Mouse (Mus musculus) midbrain, postnatal 0 days (tissue): ENCODE results near the gene Rsl24d1. TPM values are rescaled to one million over a fixed set of nuclear protein-coding genes. Genes with fewer than 3 reads are reported as not detected.
"Not testable (repeated sequence)": the region's sequence is repeated elsewhere in the genome, so short reads cannot be mapped to it uniquely, and the experiment has no call there.

Experiments used
- ATAC-seq: fragments of 200-750 bp; cut with Nextera tagmentation; 2 replicates; pipeline ENCODE4 v1.8.0; 2017; ENCODE audit warnings: moderate number of reproducible peaks, mild to moderate bottlenecking, moderate TSS enrichment, moderate library complexity; ENCODE audit not compliant: low FRiP score
- DNase-seq: peaks from one replicate; pipeline ENCODE4 v3.0.0-alpha.2; 2015; ENCODE audit warnings: low spot score
- H3K27ac ChIP-seq: fragments of 300-500 bp; sonication (generic); 2 replicates; pipeline ENCODE4 v1.5.1; 2014; ENCODE audit warnings: low read depth, mild to moderate bottlenecking, low read length, mixed read lengths
- H3K27me3 ChIP-seq: fragments of 300-500 bp; sonication (generic); 2 replicates; pipeline ENCODE4 v1.6.1; 2014; ENCODE audit warnings: low read length, control low read depth, mixed read lengths; ENCODE audit not compliant: insufficient read depth
- H3K36me3 ChIP-seq: fragments of 300-500 bp; sonication (generic); 2 replicates; pipeline ENCODE4 v1.6.1; 2014; ENCODE audit warnings: low read length, control low read depth, mixed read lengths; ENCODE audit not compliant: insufficient read depth
- H3K4me1 ChIP-seq: fragments of 300-500 bp; sonication (generic); 2 replicates; pipeline ENCODE4 v1.6.1; 2014; ENCODE audit warnings: mild to moderate bottlenecking, control low read depth, antibody characterized with exemption, low read length, mixed read lengths; ENCODE audit not compliant: insufficient read depth
- H3K4me2 ChIP-seq: fragments of 300-500 bp; sonication (generic); 2 replicates; pipeline ENCODE4 v1.6.1; 2014; ENCODE audit warnings: low read depth, mild to moderate bottlenecking, low read length, mixed read lengths; ENCODE audit not compliant: poor library complexity, severe bottlenecking
- H3K4me3 ChIP-seq: fragments of 300-500 bp; sonication (generic); 2 replicates; pipeline ENCODE4 v1.5.1; 2014; ENCODE audit warnings: low read depth, mild to moderate bottlenecking, low read length, moderate library complexity
- H3K9ac ChIP-seq: fragments of 300-500 bp; sonication (generic); replicated peaks from 2 replicates; pipeline ENCODE4 v1.6.1; 2014; ENCODE audit warnings: mild to moderate bottlenecking, low read length, moderate library complexity, mixed read lengths; ENCODE audit not compliant: poor library complexity, severe bottlenecking
- H3K9me3 ChIP-seq: fragments of 300-500 bp; sonication (generic); 2 replicates; pipeline ENCODE4 v1.6.1; 2016; ENCODE audit warnings: low read length, control low read depth
- CTCF ChIP-seq: IDR thresholded peaks from 2 replicates; pipeline ENCODE4 v1.5.1; 2016; ENCODE audit warnings: antibody characterized with exemption, mild to moderate bottlenecking
- WGBS: fragments of 180-500 bp; shearing (Covaris S2); extraction: QIAGEN DNeasy Blood & Tissue Kit; methylation state at CpG from one replicate; pipeline ENCODE4 v1.1.7; 2014; 5-methylcytosine and 5-hydroxymethylcytosine counted together
- polyA plus RNA-seq: library from polyadenylated mRNA; unstranded; fragments of >200 nt; fragmentation: Nextera tagmentation; extraction: Ambion mirVana; gene quantifications from 2 replicates; pipeline ENCODE4 v1.2.1, GENCODE M21; 2015
- total RNA-seq: library from RNA; depleted of rRNA; stranded (reverse); fragments of >200 nt; gene quantifications from 2 replicates; pipeline ENCODE4 v1.2.3, GENCODE M21; 2014

Gene Rsl24d1
- total and polyA plus RNA-seq, 2 experiments from 2014 or later: 49.5 to 110 TPM

GRCm38 (mm10) chr9:73103880-73104198 lies 9.4 kb upstream of the Rsl24d1 start:
- no peaks in the 10 kb centered on the region for H3K9me3 ChIP-seq
- H3K36me3 ChIP-seq: no peaks in the 10 kb centered on the region
- peak overlapping the region; percentile 48; the same call in 1 of the 2 replicates for H3K9ac ChIP-seq
- ATAC-seq: peak; percentile 43
- H3K4me2 ChIP-seq: peak overlapping the region; percentile 50
- peaks cover 13% of the 10 kb centered on the region; the same call in 1 of the 2 replicates for H3K27me3 ChIP-seq
- H3K27ac ChIP-seq: no peak overlapping the region
- H3K4me3 ChIP-seq: peak overlapping the region; percentile 35
- DNase-seq: peak; percentile 16
- H3K4me1 ChIP-seq: 0 out of 2 replicates have a peak, but pooled peaks cover 4% of the 10 kb centered on the region
- no peak for TF ChIP-seq CTCF
- WGBS: 47% methylated on average over 5 of the region's 5 CpGs

- ATAC-seq (no peak), DNase-seq (no peak)
- Histone ChIP-seq H3K4me3 (no peak overlapping the region), H3K9ac (no peak overlapping the region), H3K27me3 (peaks cover 13% of the 10 kb centered on the region; the same call in 1 of the 2 replicates), H3K9me3 (no peaks in the 10 kb centered on the region), H3K27ac (no peak overlapping the region), H3K4me1 (0 out of 2 replicates have a peak, but pooled peaks cover 4% of the 10 kb centered on the region), H3K4me2 (no peak overlapping the region), H3K36me3 (no peaks in the 10 kb centered on the region)
- TF ChIP-seq CTCF: no peak
- 71% methylated on average over 1 of the region's 1 CpGs for WGBS
Measured at GRCm38 (mm10) chr9:73105141-73105540, 8.1 kb upstream of the Rsl24d1 start.

- Histone ChIP-seq H3K36me3 (no peaks in the 10 kb centered on the region), H3K4me2 (no peak overlapping the region), H3K4me3 (no peak overlapping the region), H3K27me3 (peaks cover 13% of the 10 kb centered on the region; the same call in 1 of the 2 replicates), H3K9me3 (no peaks in the 10 kb centered on the region), H3K4me1 (0 out of 2 replicates have a peak, but pooled peaks cover 4% of the 10 kb centered on the region), H3K9ac (no peak overlapping the region), H3K27ac (no peak overlapping the region)
- TF ChIP-seq CTCF: no peak
- no peak for ATAC-seq
- DNase-seq: no peak
Measured at GRCm38 (mm10) chr9:73105771-73106170, 7.5 kb upstream of the Rsl24d1 start.

- WGBS: 98% methylated on average over 4 of the region's 6 CpGs
- ATAC-seq, DNase-seq, H3K9ac ChIP-seq, H3K4me2 ChIP-seq, H3K4me3 ChIP-seq, H3K4me1 ChIP-seq, H3K27ac ChIP-seq, H3K27me3 ChIP-seq, H3K9me3 ChIP-seq: not testable (repeated sequence)
- H3K36me3 ChIP-seq: peaks cover 30% of the 10 kb centered on the region; the same call in 1 of the 2 replicates
Measured at GRCm38 (mm10) chr9:73116704-73117103, 3.5 kb downstream of the Rsl24d1 start.

- H3K27me3 ChIP-seq: no peaks in the 10 kb centered on the region
- no peak overlapping the region for H3K4me3 ChIP-seq
- H3K9ac ChIP-seq: no peak overlapping the region
- no peak for ATAC-seq
- TF ChIP-seq CTCF: peak; percentile 61
- H3K4me1 ChIP-seq: 0 out of 2 replicates have a peak, but pooled peaks cover 2% of the 10 kb centered on the region
- DNase-seq: no peak
- peaks cover 34% of the 10 kb centered on the region; the same call in 1 of the 2 replicates for H3K36me3 ChIP-seq
- no peaks in the 10 kb centered on the region for H3K9me3 ChIP-seq
- no peak overlapping the region for H3K27ac ChIP-seq
- WGBS: 95% methylated on average over 4 of the region's 4 CpGs
- no peak overlapping the region for H3K4me2 ChIP-seq
Measured at GRCm38 (mm10) chr9:73118012-73118411, 4.8 kb downstream of the Rsl24d1 start.

GRCm38 (mm10) chr9:73121735-73122134 lies 8.5 kb downstream of the Rsl24d1 start:
- ATAC-seq (no peak), DNase-seq (peak; percentile 32)
- 70% methylated on average over 8 of the region's 8 CpGs for WGBS
- peak; percentile 74 for TF ChIP-seq CTCF
- Histone ChIP-seq H3K27me3 (no peaks in the 10 kb centered on the region), H3K9me3 (no peaks in the 10 kb centered on the region), H3K4me2 (no peak overlapping the region), H3K27ac (no peak overlapping the region), H3K9ac (no peak overlapping the region), H3K36me3 (peaks cover 55% of the 10 kb centered on the region), H3K4me1 (no peaks in the 10 kb centered on the region), H3K4me3 (no peak overlapping the region)
